Mouse (Mus musculus): Measurements from ENCODE around the gene Paxip1. TPM values are rescaled to one million over a fixed set of nuclear protein-coding genes. Genes with fewer than 3 reads are reported as not detected.

The Paxip1 gene
- polyA plus RNA-seq, 1 experiment from 2014 or later: 18.5 TPM

Other genes starting within 250 kb of the Paxip1 start
- not detected in 2 replicates for gene Htr5a, start 50.5 kb upstream of the Paxip1 start, polyA plus RNA-seq (2015; fragmentation: Nextera tagmentation; extraction: Ambion mirVana)

Data from liver, embryonic 15.5 days (tissue).